Mouse (Mus musculus): ENCODE results near the gene Cldn34b2. TPM values are rescaled to one million over a fixed set of nuclear protein-coding genes. Genes with fewer than 3 reads are reported as not detected.
A peak's percentile ranks its signal among the peaks of the same experiment; 100 is the strongest.
"Not testable (repeated sequence)": the region's sequence is repeated elsewhere in the genome, so short reads cannot be mapped to it uniquely, and the experiment has no call there.

Cldn34b2 gene
- not detected in 2 replicates for polyA plus RNA-seq (2015; fragmentation: Nextera tagmentation; extraction: Ambion mirVana)

- WGBS (ENCODE audit: insufficient replicate concordance): 61% methylated on average over 3 of the region's 3 CpGs
Observed at GRCm38 (mm10) chrX:155128312-155128711, at the start of gene Cldn34b2. Cldn34b2 (minus strand) TSS chrX:155128412.

DNA sequence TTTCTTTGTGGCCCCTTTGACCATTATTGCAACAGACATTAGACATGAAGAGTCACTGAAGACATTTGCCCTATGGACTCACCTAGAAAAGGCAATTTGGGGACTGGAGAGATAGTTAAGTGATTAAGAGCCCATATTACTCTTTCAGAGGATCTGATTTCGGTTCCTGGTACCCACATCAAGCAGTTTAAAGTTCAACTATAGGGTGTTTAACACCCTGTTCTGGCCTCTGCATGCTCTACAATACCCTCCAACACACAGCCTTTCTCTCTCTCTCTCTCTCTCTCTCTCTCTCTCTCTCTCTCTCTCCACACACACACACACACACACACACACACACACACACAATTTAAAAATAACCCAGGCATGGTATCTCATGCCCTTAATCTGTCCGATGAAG is 49.4 kb upstream of the Cldn34b2 start:
- 54% methylated on average over 2 of the region's 2 CpGs for WGBS (ENCODE audit: insufficient replicate concordance)
- H3K27me3 ChIP-seq: no peaks in the 10 kb centered on the region
- H3K4me1 ChIP-seq (replicated peaks): no peaks in the 10 kb centered on the region
- no peaks in the 10 kb centered on the region for H3K9me3 ChIP-seq (replicated peaks)
- H3K36me3 ChIP-seq (replicated peaks): no peaks in the 10 kb centered on the region
- no peak for ATAC-seq (ENCODE audit: insufficient read depth)
- no peak overlapping the region for H3K4me2 ChIP-seq
- H3K9ac ChIP-seq: no peak overlapping the region
- H3K4me3 ChIP-seq (replicated peaks): no peak overlapping the region
- no peak overlapping the region for H3K27ac ChIP-seq (replicated peaks)

More at GRCm38 (mm10) chrX:155128312-155128711, at the start of gene Cldn34b2:
- not testable (repeated sequence) for ATAC-seq (ENCODE audit: insufficient read depth); H3K4me2 ChIP-seq; H3K4me1 ChIP-seq (replicated peaks); H3K9me3 ChIP-seq (replicated peaks); H3K36me3 ChIP-seq (replicated peaks); H3K4me3 ChIP-seq (replicated peaks); H3K27me3 ChIP-seq; H3K27ac ChIP-seq (replicated peaks); H3K9ac ChIP-seq

GRCm38 (mm10) chrX:155177230-155177629 is 49.0 kb upstream of the Cldn34b2 start:
- no peaks in the 10 kb centered on the region for H3K9me3 ChIP-seq (replicated peaks)
- H3K4me2 ChIP-seq: no peak overlapping the region
- 32% methylated on average over 2 of the region's 2 CpGs for WGBS (ENCODE audit: insufficient replicate concordance)
- no peaks in the 10 kb centered on the region for H3K36me3 ChIP-seq (replicated peaks)
- H3K9ac ChIP-seq: no peak overlapping the region
- ATAC-seq (ENCODE audit: insufficient read depth): peak; percentile 34; the same call in 1 of the 2 replicates
- H3K27ac ChIP-seq (replicated peaks): no peak overlapping the region
- H3K27me3 ChIP-seq: no peaks in the 10 kb centered on the region
- H3K4me3 ChIP-seq (replicated peaks): no peak overlapping the region
- no peaks in the 10 kb centered on the region for H3K4me1 ChIP-seq (replicated peaks)

GRCm38 (mm10) chrX:155175568-155175967 is 47.4 kb upstream of the Cldn34b2 start:
- Histone ChIP-seq H3K4me2 (no peak overlapping the region), H3K9me3 (replicated peaks) (no peaks in the 10 kb centered on the region), H3K4me3 (replicated peaks) (no peak overlapping the region), H3K27ac (replicated peaks) (no peak overlapping the region), H3K9ac (no peak overlapping the region), H3K4me1 (replicated peaks) (no peaks in the 10 kb centered on the region), H3K36me3 (replicated peaks) (no peaks in the 10 kb centered on the region), H3K27me3 (no peaks in the 10 kb centered on the region)
- ATAC-seq (ENCODE audit: insufficient read depth): no peak
- 56% methylated on average over 4 of the region's 4 CpGs for WGBS (ENCODE audit: insufficient replicate concordance)

DNA sequence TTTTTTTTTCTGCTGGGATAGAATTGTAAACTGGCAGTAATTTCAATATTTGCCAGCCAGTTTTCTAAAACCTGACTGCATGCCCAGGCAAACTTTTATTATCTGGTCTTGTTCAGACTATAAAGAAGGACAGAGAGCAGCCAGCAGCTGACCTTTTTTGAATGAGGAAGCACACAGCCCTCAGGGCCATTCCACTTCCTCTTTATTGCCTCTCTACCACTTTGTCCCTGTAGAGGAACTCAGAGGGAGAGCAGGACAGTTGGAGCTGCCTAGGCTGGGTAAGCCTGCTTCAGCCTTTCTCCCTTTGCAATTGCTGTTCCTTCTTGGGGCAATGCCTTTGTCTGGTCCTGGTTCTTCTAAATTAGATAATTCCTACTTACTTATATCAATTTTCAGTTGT is 44.1 kb upstream of the Cldn34b2 start:
- Histone ChIP-seq H3K4me3 (replicated peaks) (no peak overlapping the region), H3K36me3 (replicated peaks) (no peaks in the 10 kb centered on the region), H3K4me2 (no peak overlapping the region), H3K9me3 (replicated peaks) (no peaks in the 10 kb centered on the region), H3K4me1 (replicated peaks) (no peaks in the 10 kb centered on the region), H3K27ac (replicated peaks) (no peak overlapping the region), H3K27me3 (no peaks in the 10 kb centered on the region), H3K9ac (no peak overlapping the region)
- ATAC-seq (ENCODE audit: insufficient read depth): no peak

GRCm38 (mm10) chrX:155171754-155172153 is 43.5 kb upstream of the Cldn34b2 start:
- no peak overlapping the region for H3K4me3 ChIP-seq (replicated peaks)
- H3K27me3 ChIP-seq: no peaks in the 10 kb centered on the region
- H3K36me3 ChIP-seq (replicated peaks): no peaks in the 10 kb centered on the region
- H3K9me3 ChIP-seq (replicated peaks): no peaks in the 10 kb centered on the region
- ATAC-seq (ENCODE audit: insufficient read depth): no peak
- H3K4me2 ChIP-seq: no peak overlapping the region
- no peak overlapping the region for H3K27ac ChIP-seq (replicated peaks)
- WGBS (ENCODE audit: insufficient replicate concordance): 20% methylated on average over 1 of the region's 1 CpGs
- H3K4me1 ChIP-seq (replicated peaks): no peaks in the 10 kb centered on the region
- no peak overlapping the region for H3K9ac ChIP-seq

DNA sequence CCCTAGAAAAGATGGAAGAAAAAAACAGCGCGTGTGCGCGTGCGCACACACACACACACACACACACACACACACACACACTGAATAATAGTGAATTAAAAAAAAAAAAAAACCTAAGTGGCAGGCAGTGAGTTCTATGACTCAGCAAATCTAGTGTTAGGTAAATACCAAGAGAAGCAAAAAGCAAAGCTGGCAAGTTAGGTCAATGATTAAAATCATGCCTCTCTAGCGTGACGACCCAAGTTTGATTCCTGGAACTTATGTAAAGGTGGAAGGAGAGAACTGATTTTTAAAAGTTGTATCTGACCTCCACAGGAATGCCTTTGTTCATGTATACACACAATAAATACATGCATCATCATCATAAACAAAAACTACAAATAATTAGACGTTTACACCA is 41.7 kb upstream of the Cldn34b2 start:
- Histone ChIP-seq H3K4me2 (no peak overlapping the region), H3K27ac (replicated peaks) (no peak overlapping the region), H3K36me3 (replicated peaks) (no peaks in the 10 kb centered on the region), H3K9me3 (replicated peaks) (no peaks in the 10 kb centered on the region), H3K4me1 (replicated peaks) (no peaks in the 10 kb centered on the region), H3K4me3 (replicated peaks) (no peak overlapping the region), H3K9ac (no peak overlapping the region), H3K27me3 (no peaks in the 10 kb centered on the region)
- 76% methylated on average over 8 of the region's 8 CpGs for WGBS (ENCODE audit: insufficient replicate concordance)
- ATAC-seq (ENCODE audit: insufficient read depth): no peak

- Histone ChIP-seq H3K27ac (replicated peaks) (no peak overlapping the region), H3K27me3 (no peaks in the 10 kb centered on the region), H3K4me2 (no peak overlapping the region), H3K4me1 (replicated peaks) (no peaks in the 10 kb centered on the region), H3K36me3 (replicated peaks) (no peaks in the 10 kb centered on the region), H3K4me3 (replicated peaks) (no peak overlapping the region), H3K9ac (no peak overlapping the region), H3K9me3 (replicated peaks) (no peaks in the 10 kb centered on the region)
- 66% methylated on average over 3 of the region's 3 CpGs for WGBS (ENCODE audit: insufficient replicate concordance)
- no peak for ATAC-seq (ENCODE audit: insufficient read depth)
Observed at GRCm38 (mm10) chrX:155167667-155168066, 39.5 kb upstream of the Cldn34b2 start.

DNA sequence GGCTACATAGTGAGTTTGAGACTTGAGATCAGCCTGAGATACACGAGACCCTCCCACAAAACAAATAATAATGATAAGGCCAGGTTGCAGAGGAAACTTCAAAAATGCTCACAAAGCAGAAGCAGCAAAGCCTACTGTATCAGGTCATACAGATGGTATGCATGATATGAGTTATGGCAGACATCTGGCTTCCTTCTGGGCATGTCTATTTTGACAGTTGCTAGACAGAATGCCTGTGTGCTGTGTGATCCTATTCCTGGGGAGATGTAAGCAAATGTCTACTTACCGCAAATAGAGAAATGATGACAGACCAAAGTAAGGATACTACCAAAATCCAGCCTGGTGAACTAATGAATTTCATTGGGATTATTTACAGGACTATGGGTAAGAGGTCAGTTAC is 38.1 kb upstream of the Cldn34b2 start:
- Histone ChIP-seq H3K9me3 (replicated peaks) (no peaks in the 10 kb centered on the region), H3K27me3 (no peaks in the 10 kb centered on the region), H3K36me3 (replicated peaks) (no peaks in the 10 kb centered on the region), H3K27ac (replicated peaks) (no peak overlapping the region), H3K4me1 (replicated peaks) (no peaks in the 10 kb centered on the region), H3K4me3 (replicated peaks) (no peak overlapping the region), H3K4me2 (no peak overlapping the region), H3K9ac (no peak overlapping the region)
- ATAC-seq (ENCODE audit: insufficient read depth): no peak
- WGBS (ENCODE audit: insufficient replicate concordance): 48% methylated on average over 2 of the region's 2 CpGs

DNA sequence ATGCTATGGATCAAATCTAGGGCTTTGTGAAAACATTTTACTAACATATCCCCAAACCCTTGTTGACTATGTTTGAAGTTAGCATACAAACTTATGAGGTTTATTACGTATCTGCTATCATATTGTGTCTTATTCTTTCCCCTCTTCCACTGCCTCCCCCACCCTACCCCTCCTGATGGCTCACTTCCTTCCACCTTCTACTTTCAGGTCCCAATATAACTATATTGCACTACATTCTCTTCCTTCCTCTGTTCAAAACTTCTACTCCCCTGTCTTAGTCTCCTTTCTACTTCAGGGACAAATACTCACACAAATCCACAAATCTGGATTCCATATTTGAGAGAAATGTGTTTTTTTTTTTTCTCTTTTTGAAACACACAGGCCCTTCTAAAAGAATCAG is 35.3 kb upstream of the Cldn34b2 start:
- Histone ChIP-seq H3K4me1 (replicated peaks) (no peaks in the 10 kb centered on the region), H3K27me3 (no peaks in the 10 kb centered on the region), H3K9me3 (replicated peaks) (no peaks in the 10 kb centered on the region), H3K36me3 (replicated peaks) (no peaks in the 10 kb centered on the region), H3K9ac (no peak overlapping the region), H3K27ac (replicated peaks) (no peak overlapping the region), H3K4me3 (replicated peaks) (no peak overlapping the region), H3K4me2 (no peak overlapping the region)
- no peak for ATAC-seq (ENCODE audit: insufficient read depth)
- 47% methylated on average over 1 of the region's 1 CpGs for WGBS (ENCODE audit: insufficient replicate concordance)

GRCm38 (mm10) chrX:155151868-155152267 is 23.7 kb upstream of the Cldn34b2 start:
- H3K9ac ChIP-seq: no peak overlapping the region
- H3K27me3 ChIP-seq: no peaks in the 10 kb centered on the region
- no peak overlapping the region for H3K4me2 ChIP-seq
- no peaks in the 10 kb centered on the region for H3K4me1 ChIP-seq (replicated peaks)
- H3K9me3 ChIP-seq (replicated peaks): no peaks in the 10 kb centered on the region
- no peak overlapping the region for H3K4me3 ChIP-seq (replicated peaks)
- 67% methylated on average over 1 of the region's 1 CpGs for WGBS (ENCODE audit: insufficient replicate concordance)
- no peaks in the 10 kb centered on the region for H3K36me3 ChIP-seq (replicated peaks)
- H3K27ac ChIP-seq (replicated peaks): no peak overlapping the region
- no peak for ATAC-seq (ENCODE audit: insufficient read depth)

- Histone ChIP-seq H3K27me3 (no peaks in the 10 kb centered on the region), H3K9ac (no peak overlapping the region), H3K27ac (replicated peaks) (no peak overlapping the region), H3K4me2 (no peak overlapping the region), H3K4me3 (replicated peaks) (no peak overlapping the region), H3K4me1 (replicated peaks) (no peaks in the 10 kb centered on the region), H3K9me3 (replicated peaks) (no peaks in the 10 kb centered on the region), H3K36me3 (replicated peaks) (no peaks in the 10 kb centered on the region)
- ATAC-seq (ENCODE audit: insufficient read depth): no peak
- 8% methylated on average over 3 of the region's 3 CpGs for WGBS (ENCODE audit: insufficient replicate concordance)
Observed at GRCm38 (mm10) chrX:155144718-155145117, 16.5 kb upstream of the Cldn34b2 start.

Data from liver, embryonic 15.5 days (tissue).